Mouse (Mus musculus) right cerebral cortex, postnatal 4 days (tissue): ENCODE measurements at regions not wholly inside any gene's neighbourhood (a gene's known extent, or its start where the extent isn't known, plus 50 kb on each side); places are given as distances from the start of the nearest gene placed in this dataset.

Source experiments
- DNase-seq: peaks from one replicate; pipeline ENCODE4 v3.0.0-alpha.2; 2022

DNA sequence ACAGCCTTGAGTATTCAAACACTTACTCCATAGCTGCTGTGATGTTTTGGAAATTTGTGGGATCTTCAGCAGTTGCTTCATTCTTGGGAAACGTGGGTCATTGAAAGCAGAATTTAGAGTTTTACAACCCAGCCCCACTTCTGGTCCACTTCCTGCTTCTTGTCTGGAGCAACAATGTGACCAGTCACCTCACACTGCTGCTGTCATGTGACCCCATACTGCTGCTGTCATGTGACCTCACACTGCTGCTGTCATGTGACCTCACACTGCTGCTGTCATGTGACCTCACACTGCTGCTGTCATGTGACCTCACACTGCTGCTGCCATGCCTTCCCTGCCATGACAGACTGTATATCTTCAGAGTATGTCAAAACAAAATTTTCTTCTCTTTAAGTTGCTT lies 497.7 kb downstream of the Nuf2 start:
- DNase-seq = no peak

DNA sequence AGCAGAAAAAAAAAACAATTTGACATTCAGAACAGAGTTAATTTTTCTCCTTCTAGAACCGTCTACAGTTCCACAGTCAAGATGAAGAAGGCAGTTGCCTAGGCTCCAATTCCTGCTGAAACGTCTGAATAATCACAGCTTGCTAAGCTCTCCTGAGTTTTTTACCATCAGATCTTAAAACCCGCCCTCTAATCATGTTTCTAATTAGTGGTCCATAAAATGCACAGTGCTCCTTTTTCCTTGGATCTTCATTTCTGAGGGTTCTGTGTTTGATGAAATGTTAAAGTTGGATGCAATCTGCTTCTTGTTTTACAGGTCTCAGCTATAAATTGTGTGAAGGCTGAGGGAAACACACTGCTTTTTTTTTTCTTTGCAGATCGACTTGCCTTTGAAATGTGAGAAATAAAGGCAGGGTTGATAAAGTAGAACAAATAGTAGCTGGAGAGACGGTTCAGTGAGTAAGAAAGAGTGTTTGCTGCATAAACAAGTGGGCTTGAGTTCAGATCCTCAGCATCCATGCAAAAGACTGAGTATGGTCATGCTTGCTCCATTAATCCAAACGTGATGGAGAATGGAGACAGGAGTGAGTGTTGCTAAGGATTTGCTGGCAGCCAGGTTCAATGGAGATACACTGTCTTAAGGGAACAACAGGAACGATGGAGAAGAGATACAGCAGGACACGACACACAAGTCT lies 499.3 kb downstream of the Nuf2 start:
- no peak for DNase-seq

DNA sequence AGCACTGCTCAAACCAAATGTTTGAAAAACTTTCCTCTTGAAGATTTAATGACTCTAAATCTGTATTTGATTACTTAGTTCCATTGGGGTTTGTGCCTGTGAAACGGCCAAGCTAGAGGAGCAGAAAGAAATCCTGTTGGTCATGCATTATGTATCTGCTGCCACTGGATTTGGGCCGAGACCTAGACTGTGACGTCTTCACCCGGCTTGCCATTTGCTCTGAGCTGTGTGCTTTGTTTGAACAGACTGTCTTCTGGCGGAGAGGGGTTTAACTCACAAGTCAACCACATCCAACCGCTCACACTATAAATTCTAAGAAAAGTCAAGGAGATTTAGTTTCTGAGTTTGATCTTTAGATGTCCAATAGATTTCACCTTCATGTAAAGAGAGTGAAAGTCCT lies 503.6 kb downstream of the Nuf2 start:
- peak; percentile 10 for DNase-seq

DNA sequence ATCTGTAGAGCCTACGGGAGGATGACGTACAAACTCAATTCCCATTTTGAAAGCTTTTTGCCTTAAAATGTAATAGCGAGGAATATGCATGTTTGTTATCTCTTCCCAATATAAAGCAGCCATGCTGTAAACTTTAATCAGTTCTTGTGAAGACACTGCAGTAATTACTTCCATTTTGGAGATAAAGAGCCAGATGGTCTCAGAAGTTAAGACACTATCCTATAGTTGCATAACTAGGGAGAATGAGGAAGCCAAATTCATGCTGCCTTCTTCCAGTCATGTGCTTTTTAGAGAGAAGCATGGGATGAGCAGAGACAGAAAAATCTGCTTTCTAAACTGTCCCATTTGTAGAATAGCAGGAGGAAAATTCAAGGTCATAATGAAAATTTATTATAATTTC lies 504.0 kb downstream of the Nuf2 start:
- DNase-seq = no peak

GRCm38 (mm10) chr1:169024531-169024930 lies 506.7 kb downstream of the Nuf2 start:
- DNase-seq = no peak

GRCm38 (mm10) chr1:168991506-168992244 lies 539.6 kb downstream of the Nuf2 start:
- DNase-seq = peak; percentile 62

DNA sequence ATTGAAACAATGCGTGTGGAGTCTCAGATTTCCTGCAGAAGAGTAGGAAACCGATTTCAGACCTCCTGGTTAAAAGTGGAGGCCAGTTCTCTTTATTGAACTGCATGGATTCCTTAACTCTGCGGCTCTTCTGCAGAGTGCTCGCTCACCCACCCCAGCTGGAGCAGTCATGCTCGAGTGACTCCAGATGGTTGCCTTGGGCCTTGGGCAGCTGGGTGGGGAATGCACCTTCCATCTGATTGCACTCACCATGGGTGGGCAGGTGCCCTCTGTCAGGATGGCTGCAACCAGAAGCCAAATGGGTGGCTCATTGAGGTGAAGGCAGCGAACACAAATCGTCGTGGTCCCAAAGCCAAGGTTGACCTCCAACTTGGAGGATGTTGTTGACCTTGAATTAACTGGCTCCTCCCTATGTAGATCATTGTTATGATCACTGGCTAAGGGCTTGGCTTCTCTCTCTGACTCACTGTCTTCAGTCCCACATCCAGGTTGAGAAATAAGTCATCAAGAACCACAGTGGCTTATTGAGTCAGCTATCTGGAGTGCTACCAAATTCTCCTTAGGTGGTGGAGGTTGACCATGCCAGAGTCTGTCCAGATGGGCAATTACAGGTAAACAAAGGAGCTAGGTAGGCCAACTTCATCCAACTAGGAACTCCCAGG lies 543.1 kb upstream of the Pbx1 start:
- no peak for DNase-seq

DNA sequence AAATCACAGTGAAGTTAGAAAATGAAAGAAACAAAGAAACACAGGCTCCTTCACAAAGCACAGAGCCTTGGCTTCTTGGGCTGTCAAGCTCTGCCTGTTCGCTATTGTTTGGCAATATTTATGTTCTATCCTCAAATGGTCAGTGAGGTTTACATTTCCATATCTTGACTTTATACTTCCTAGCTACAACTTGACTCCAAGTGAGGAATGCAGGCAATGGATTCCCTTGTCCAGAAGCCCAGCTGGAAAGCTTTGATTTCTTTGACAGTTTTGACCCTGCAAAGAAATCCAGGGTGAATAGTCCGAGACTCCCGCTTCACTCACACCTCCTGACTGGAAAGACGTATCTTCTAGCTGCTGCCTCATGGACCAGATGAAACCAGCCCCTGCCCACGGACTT lies 537.3 kb upstream of the Pbx1 start:
- DNase-seq = no peak

DNA sequence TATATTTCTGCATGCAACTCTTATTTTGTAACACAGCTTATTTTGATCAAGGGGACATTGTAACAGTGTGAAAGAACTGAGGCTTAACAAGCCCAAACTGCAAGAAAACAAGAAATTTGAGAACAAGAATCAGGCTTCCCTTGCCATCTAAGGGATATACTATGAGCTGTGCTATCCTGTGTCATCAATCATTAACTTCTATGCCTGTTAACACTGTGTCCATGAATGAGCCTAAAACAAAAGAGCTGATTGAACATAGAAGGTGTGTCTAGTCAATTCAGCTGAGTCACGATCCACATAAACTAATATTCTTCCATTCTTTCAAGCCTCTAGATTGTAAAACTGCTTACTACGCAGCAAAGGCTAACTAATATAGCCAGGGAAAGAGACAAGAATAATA lies 535.3 kb upstream of the Pbx1 start:
- no peak for DNase-seq

GRCm38 (mm10) chr1:168964467-168964904 lies 532.4 kb upstream of the Pbx1 start:
- DNase-seq = peak; percentile 5

- DNase-seq = no peak
Observed at GRCm38 (mm10) chr1:168950947-168951346, 518.9 kb upstream of the Pbx1 start.

DNA sequence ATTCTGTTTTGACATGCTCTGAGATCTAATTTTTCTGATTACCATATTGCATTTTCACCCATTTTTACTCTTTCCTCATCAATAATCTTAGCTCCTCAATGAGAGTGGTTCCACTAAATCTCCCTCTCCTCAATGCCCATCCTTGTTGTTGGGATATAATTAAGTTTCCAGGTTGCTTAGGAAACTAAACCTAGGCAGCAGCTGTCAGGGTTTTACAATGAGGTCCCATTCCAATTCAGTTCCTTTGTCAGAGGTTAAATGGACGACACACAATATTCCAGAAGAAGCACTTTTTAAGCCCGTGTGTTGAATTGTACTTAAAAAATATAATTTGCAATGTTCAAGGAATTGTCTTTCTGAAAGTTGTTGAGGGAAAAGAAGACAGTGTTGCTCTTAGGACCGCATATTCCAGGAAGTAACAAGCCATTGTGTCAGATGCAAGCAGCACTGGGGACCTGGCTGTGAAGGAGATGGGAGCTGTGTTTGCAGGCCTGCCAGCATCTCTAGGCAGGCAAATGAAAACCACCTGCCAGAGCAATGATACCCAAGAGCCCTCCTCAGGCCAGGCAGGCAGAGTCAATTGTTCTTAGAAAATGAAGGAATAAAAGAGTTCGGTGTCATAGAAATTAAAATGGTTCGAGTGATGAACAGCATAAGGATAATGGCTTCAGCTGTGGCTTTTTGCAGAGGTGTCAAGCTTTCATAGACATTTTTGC lies 492.2 kb upstream of the Pbx1 start:
- DNase-seq = no peak

DNA sequence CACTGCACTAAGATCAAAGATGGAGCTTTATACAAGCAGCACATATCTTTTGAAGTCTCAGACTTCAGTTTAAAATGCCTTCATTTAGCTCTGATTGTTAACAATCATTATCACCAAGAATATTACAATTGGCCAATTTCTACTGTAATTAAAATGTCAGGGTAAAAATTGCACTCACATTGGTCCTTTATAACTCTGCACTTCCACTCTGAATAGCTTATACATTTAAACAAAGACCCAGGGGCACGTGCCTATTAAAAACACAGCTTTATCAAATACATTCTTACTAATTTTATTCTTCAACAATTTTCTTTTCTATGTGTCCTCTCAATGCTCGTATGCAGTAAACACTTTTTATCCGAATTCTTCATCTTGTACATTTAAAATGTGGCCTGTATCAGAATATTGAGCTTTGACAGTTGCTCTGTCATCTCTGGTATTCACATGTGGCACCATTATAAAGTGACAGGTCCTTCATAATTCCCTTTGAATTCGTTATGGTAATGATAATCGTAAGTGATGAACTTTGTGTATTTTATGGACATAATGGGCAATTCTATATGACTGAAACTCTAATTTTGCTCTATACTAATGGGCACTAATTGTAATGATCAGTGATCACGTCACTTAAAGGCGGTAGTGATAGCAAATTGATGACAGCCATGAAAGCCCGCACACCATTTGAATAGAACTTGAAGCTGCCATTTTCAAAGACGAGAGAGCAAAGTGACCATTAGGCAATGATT lies 486.4 kb upstream of the Pbx1 start:
- no peak for DNase-seq

DNA sequence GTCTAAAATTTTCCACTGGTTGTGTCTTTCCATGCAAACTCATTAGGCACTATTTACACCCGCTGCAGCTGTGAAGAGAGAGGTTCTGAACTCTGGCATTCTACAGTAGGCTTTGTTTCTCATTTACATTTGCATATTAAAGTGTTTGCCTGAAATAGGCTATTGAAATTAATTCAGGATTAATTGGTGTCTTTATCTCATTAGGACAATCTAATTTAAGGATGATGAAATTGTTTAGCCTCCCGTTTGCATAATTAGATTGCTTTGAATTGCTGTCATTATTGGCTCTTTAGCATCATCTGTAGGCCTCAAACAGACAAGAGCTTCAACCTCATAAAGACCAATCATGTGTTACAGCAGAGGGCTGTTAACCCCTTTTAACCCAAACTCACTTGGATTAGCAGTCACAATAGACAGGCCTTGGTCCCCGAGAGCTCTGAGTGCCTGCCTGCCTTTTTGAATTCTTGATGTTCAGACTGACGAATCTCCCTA lies 476.7 kb upstream of the Pbx1 start:
- DNase-seq = no peak

DNA sequence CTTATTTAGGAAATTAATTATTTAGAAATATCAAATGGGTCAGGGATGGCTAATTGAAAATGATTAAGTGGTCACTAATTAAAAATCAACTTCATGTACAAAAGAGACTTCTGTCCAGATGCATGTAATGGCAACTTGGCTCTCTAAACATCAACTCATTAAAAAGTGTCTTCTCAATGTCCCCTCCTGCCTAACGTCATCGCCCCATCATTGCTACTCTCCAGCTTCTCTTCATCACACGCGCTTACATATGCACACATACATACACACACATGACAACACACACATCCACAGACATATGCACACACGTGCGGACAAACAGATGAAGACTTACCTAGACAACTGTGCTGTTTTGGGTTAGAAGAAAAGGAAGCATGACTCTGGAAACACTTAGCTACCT lies 476.1 kb upstream of the Pbx1 start:
- no peak for DNase-seq

- DNase-seq = no peak
Observed at GRCm38 (mm10) chr1:168898483-168898882, 466.4 kb upstream of the Pbx1 start.

GRCm38 (mm10) chr1:168861577-168861976 lies 429.5 kb upstream of the Pbx1 start:
- no peak for DNase-seq

GRCm38 (mm10) chr1:168823184-168823583 lies 391.1 kb upstream of the Pbx1 start:
- no peak for DNase-seq

GRCm38 (mm10) chr1:168818381-168818780 lies 386.3 kb upstream of the Pbx1 start:
- DNase-seq = no peak

DNA sequence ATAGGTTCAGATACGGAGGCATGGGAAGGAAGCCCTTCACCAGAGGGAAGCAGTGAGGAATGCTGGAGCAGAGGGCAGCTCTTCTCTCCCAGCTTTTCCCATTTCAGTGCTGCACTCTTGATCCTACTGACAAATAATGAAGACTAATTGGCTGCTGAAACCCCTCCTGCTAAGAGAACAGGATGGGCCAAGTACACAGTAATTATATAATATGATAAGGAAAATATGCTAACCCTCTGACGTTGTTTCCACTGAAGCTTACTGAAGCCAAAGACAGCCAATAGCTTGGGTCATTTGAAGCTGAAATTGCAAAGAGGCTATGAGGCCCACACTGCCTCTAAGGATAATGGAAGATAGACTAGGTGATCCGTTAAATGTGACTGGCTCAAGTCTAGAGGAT lies 375.0 kb upstream of the Pbx1 start:
- DNase-seq = no peak

GRCm38 (mm10) chr1:168805442-168805841 lies 373.4 kb upstream of the Pbx1 start:
- DNase-seq = no peak

DNA sequence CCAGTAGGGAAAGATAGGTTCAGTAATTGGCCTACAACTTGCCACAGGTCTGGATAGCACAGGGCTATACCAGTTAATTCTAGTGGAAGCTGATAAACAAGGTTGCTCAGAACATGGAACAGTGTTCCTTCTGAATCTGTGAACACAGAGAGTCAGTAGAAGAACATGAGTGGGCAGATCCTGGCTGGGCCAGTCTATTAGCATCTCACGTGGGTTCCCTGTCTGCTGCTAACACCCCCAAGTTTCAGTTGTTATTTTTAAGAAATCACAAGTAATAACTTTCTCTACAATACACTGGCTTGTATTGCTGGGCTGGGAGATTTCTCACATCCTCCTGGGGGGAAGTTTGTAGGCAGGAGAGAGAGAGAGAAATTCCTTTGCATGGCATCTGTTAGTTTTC lies 369.0 kb upstream of the Pbx1 start:
- DNase-seq = no peak

DNA sequence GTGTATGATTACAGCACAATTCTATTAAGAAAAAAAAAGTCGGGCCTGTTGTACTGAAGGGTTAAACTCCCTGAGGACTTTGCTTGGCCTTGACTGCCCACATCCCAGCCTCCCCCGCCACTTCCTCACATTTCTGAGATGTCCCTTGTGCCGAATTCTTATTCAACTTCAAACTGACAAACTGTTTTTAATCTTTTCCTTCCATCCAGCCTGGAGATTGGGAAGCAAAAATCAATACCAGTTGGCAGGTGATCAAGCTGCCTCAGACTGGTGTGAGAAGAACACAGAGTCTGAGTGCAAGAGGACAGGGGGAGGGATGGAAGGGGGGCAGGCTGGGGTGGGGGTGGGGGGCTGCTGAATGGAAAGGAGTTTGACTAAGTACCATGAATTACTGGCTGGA lies 354.7 kb upstream of the Pbx1 start:
- DNase-seq = no peak
